Mouse (Mus musculus) adrenal gland, adult 8-10 months (tissue): ENCODE results near the gene Unc93a. TPM values are rescaled to one million over a fixed set of nuclear protein-coding genes. Genes with fewer than 3 reads are reported as not detected.
"Not testable (repeated sequence)": the region's sequence is repeated elsewhere in the genome, so short reads cannot be mapped to it uniquely, and the experiment has no call there.

Source experiments
- DNase-seq: peaks from one replicate; pipeline ENCODE4 v3.0.0; 2022
- total RNA-seq, 4 experiments: library from RNA; stranded (reverse); gene quantifications; 2 replicates each; pipeline ENCODE4 v1.2.4; 2022

Gene Unc93a
- total RNA-seq, 4 experiments from 2014 or later: 0.27 to 0.49 (median 0.44) TPM; not detected in 1

DNA sequence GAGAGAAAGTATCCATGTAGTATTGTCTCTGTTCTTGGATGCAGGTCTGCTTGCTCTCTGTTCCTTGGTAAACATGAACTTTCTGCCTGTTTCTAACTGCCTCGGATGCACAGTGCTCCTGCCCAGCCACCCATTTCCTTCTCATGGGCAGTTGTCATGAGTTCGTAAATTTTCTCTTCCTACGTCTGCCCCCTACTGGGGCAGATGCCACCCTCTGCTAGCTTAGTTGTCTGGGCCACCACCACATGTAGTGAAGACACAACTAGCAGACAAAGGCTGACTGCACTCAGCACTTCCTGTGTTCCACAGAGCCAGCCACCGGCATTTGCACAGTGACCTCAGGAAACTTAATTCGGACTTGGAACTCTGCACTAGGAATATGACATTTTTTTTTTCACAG is 62.4 kb downstream of the Unc93a start:
- not testable (repeated sequence) for DNase-seq

DNA sequence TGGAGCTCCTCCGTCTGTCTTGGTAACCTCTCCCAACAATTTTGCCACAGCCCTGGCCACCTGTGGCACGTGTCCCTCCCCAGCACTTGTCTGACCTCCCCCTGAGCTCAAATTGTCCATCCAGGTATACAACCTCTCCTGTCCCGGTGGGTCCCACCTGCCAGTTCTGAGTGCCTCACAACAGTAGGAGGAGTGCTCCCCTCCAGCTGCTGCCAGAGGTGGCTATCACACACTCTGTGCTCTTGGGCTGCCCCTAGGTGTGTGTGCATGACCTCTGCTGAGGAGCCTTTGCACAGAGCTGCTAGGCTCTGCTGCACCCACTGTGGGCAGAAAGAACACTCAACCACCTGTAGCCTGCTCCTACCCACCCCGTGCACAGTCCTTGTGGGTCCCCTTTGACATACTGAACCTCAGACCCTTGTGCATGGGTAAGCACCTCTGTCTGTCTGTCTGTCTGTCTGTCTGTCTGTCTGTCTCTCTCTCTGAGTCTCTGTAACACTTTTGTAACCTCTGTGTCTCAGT is 63.7 kb downstream of the Unc93a start:
- DNase-seq: not testable (repeated sequence)

DNA sequence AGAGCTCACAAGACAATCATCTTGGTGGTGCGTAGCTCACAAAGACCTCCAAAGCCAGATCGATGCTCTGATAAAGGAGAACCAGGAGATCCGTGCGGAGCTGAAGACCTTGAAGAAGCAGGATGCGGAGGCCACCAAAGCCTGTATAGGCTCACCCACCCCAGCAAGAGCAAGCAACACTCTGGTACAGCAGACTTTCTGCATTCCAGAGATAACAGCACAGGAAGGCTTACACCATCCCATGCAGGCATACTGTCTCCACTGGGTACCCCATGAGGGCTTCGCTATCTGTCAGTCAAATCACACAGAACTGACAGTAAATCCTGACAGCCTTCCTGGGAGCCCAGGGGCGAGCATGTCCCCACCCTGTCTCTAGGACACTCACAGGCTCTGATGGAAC is 68.7 kb downstream of the Unc93a start:
- DNase-seq: not testable (repeated sequence)

DNA sequence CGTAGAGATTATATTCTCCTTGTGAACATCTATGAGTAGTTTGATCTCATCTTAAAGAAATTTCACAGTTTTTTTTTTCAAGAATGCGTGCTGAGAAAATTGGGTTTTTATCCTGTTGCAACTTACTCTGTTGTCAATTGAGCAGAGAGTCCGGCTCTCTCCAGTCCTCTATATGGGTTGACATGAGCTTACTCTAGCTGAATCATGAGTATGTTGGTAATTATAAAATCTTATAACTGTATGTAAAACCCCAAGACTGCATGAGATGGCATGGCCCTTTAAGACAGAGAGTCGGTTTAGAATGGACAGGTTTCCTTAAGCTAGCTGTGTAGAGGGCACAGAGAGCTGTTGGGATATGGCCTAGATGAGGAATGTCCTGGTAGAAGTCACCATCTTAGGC is 70.8 kb downstream of the Unc93a start, which contains the start of gene Tcp10b:
TSS of gene Tcp10b (plus strand) at position 301 of the 400 bp plus-strand sequence.
- not testable (repeated sequence) for DNase-seq

Other genes starting within 250 kb of the Unc93a start
- 1 to 10 TPM; 3.0 to 4.1 (median 3.5) TPM for gene Pnldc1, start 221.6 kb downstream of the Unc93a start, total RNA-seq
- gene Tcp1, start 216.1 kb downstream of the Unc93a start, total RNA-seq: 100 to 1,000 TPM; 172 to 223 (median 192) TPM
- 10 to 100 TPM; 58.6 to 69.0 (median 62.7) TPM for gene Mrpl18, start 215.5 kb downstream of the Unc93a start, total RNA-seq
- 1 to 10 TPM in 3 of 4 experiments, under 1 TPM in 1; 0.99 to 2.2 (median 1.4) TPM for gene Acat3, start 191.2 kb downstream of the Unc93a start, total RNA-seq
- 10 to 100 TPM; 70.0 to 86.0 (median 80.9) TPM for gene Acat2, start 171.1 kb downstream of the Unc93a start, total RNA-seq
- 10 to 100 TPM; 56.8 to 69.3 (median 63.1) TPM for gene Wtap, start 137.6 kb downstream of the Unc93a start, total RNA-seq
- gene Sod2, start 125.0 kb downstream of the Unc93a start, total RNA-seq: 100 to 1,000 TPM; 251 to 373 (median 320) TPM
- gene Gpr31b, start 79.5 kb downstream of the Unc93a start, total RNA-seq: under 1 TPM in 3 of 4 experiments, not detected in 1; 0.51 to 0.92 (median 0.63) TPM
- gene Tcp10b, start 70.7 kb downstream of the Unc93a start, total RNA-seq: 1 to 10 TPM in 2 of 4 experiments, under 1 TPM in 2; 0.61 to 2.7 (median 1.1) TPM
- not detected for gene Smok2a, start 89.4 kb upstream of the Unc93a start, total RNA-seq
- not detected for gene Smok2b, start 98.4 kb upstream of the Unc93a start, total RNA-seq
- under 1 TPM in 1 of 4 experiments, not detected in 3; 0.25 TPM for gene Tcp10c, start 222.8 kb upstream of the Unc93a start, total RNA-seq